Mouse (Mus musculus) spleen, postnatal 0 days (tissue): ENCODE results near the gene Sap25. TPM values are rescaled to one million over a fixed set of nuclear protein-coding genes. Genes with fewer than 3 reads are reported as not detected.

ENCODE experiments used
- polyA plus RNA-seq: library from polyadenylated mRNA; unstranded; fragments of >200 nt; fragmentation: Nextera tagmentation; extraction: Ambion mirVana; gene quantifications from 2 replicates; pipeline ENCODE4 v1.2.1, GENCODE M21; 2015

Sap25 gene
- 16.9 and 18.4 TPM in 2 replicates for polyA plus RNA-seq

GRCm38 (mm10) chr5:137641054-137641453 lies at the start of gene Sap25:
Gene Sap25, plus strand, starts transcription at chr5:137641334.

DNA sequence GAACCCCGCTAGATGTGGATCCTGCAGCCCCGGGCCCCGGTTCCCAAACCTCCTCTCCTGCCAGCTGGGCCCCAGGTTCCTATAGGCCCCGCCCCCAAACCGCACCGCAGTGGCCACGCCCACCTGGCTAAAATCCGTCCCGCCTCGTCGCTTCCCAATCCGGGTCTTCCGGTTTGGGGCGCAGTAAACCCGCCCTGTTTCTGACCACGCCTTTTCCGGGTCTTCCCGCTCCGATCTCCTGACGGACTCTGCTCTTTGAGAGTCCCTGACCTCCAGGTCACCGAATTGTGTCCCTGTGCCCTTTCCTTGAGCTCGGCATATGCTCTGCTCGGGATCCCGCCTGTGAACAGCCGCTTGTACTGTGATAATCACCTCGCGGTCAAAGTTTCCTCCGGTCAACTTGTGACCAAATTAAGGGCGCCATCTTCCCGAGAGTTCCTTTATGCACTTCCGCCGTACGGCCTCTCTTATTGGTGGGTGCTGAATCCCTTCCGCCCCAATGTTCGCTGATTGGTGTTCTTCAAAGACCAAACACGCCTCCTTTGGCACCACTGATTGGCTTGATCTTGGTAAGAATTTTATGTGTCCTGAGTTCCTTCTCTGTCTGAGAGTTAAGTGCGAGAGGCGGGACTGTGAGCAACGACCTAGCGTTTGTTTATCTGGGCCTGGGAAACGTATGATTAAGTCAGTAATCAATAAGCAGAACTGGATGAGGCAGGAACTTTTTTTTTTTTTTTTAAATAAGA lies 40.3 kb upstream of the Sap25 start, which contains the start of gene Mospd3:
TSS of gene Mospd3 (minus strand) at position 440 of the 746 bp plus-strand sequence.

GRCm38 (mm10) chr5:137613550-137613949 lies 27.6 kb upstream of the Sap25 start, which contains the start of gene Pcolce:
Gene Pcolce, minus strand, starts transcription at chr5:137613784.

GRCm38 (mm10) chr5:137628498-137629305 lies 12.4 kb upstream of the Sap25 start, which contains the start of the genes Fbxo24, Lrch4 and Gm20605:
Gene Fbxo24, minus strand, starts transcription at chr5:137629002.
Gene Lrch4, plus strand, starts transcription at chr5:137629121.
Gene Gm20605, plus strand, starts transcription at chr5:137629175.

GRCm38 (mm10) chr5:137645652-137646091 lies 4.5 kb downstream of the Sap25 start, which contains the start of gene Irs3:
Gene Irs3, minus strand, starts transcription at chr5:137645714.

GRCm38 (mm10) chr5:137684294-137685123 lies 43.4 kb downstream of the Sap25 start, which contains the start of gene Agfg2:
Gene Agfg2, minus strand, starts transcription at chr5:137684726.

Other genes with a start within 250 kb of the Sap25 start
- 0.06 and 0.15 TPM in 2 replicates for gene Zan, start 164.3 kb upstream of the Sap25 start, polyA plus RNA-seq
- 44.1 and 45.5 TPM in 2 replicates for gene Pop7, start 138.8 kb upstream of the Sap25 start, polyA plus RNA-seq
- 9.3 and 10.5 TPM in 2 replicates for gene Gigyf1, start 122.8 kb upstream of the Sap25 start, polyA plus RNA-seq
- gene Epo, start 108.1 kb upstream of the Sap25 start, polyA plus RNA-seq = not detected in 2 replicates
- gene Gnb2, start 107.8 kb upstream of the Sap25 start, polyA plus RNA-seq = 296 and 329 TPM in 2 replicates
- gene Actl6b, start 87.8 kb upstream of the Sap25 start, polyA plus RNA-seq = not detected in 2 replicates
- 43.2 and 45.5 TPM in 2 replicates for gene Tfr2, start 71.5 kb upstream of the Sap25 start, polyA plus RNA-seq
- gene Mospd3, start 40.3 kb upstream of the Sap25 start, polyA plus RNA-seq = 55.8 TPM in 2 replicates
- 61.6 and 75.4 TPM in 2 replicates for gene Pcolce, start 27.6 kb upstream of the Sap25 start, polyA plus RNA-seq
- gene Fbxo24, start 12.3 kb upstream of the Sap25 start, polyA plus RNA-seq = 0.10 TPM in 1 of 2 replicates, not detected in the other
- 41.9 and 54.3 TPM in 2 replicates for gene Lrch4, start 12.2 kb upstream of the Sap25 start, polyA plus RNA-seq
- gene Gm20605, start 12.2 kb upstream of the Sap25 start, polyA plus RNA-seq = 9.0 and 10.1 TPM in 2 replicates
- 0.05 and 0.12 TPM in 2 replicates for gene Irs3, start 4.4 kb downstream of the Sap25 start, polyA plus RNA-seq
- gene Agfg2, start 43.4 kb downstream of the Sap25 start, polyA plus RNA-seq = 36.8 and 43.3 TPM in 2 replicates
- gene Nyap1, start 100.3 kb downstream of the Sap25 start, polyA plus RNA-seq = 0.24 and 0.30 TPM in 2 replicates
- 114 and 132 TPM in 2 replicates for gene Tsc22d4, start 104.4 kb downstream of the Sap25 start, polyA plus RNA-seq
- 28.5 and 28.7 TPM in 2 replicates for gene Ppp1r35, start 137.5 kb downstream of the Sap25 start, polyA plus RNA-seq
- 8.4 and 9.4 TPM in 2 replicates for gene Mepce, start 146.3 kb downstream of the Sap25 start, polyA plus RNA-seq
- gene Zcwpw1, start 146.5 kb downstream of the Sap25 start, polyA plus RNA-seq = 5.6 and 7.4 TPM in 2 replicates
- gene Pilra, start 194.9 kb downstream of the Sap25 start, polyA plus RNA-seq = 16.8 and 27.1 TPM in 2 replicates
- 17.8 and 27.4 TPM in 2 replicates for gene Pilrb1, start 216.8 kb downstream of the Sap25 start, polyA plus RNA-seq
- gene Pilrb2, start 230.5 kb downstream of the Sap25 start, polyA plus RNA-seq = 25.5 and 39.0 TPM in 2 replicates